Mouse (Mus musculus) spleen, adult 2 months (tissue): ENCODE measurements around the gene Acsl6.

Experiments used
- CTCF ChIP-seq: fragments of 200-500 bp; IDR thresholded peaks from 2 replicates; pipeline ENCODE4 v1.5.1; 2011; ENCODE audit warnings: mild to moderate bottlenecking, inconsistent platforms; ENCODE audit not compliant: insufficient read depth, insufficient read length, insufficient replicate concordance; ENCODE audit errors: extremely low read depth
- POLR2A ChIP-seq: fragments of 200-500 bp; IDR thresholded peaks from 2 replicates; pipeline ENCODE4 v1.6.1; 2011; ENCODE audit warnings: low read depth, low read length, inconsistent platforms

- TF ChIP-seq CTCF = peak; percentile 68; the same call in 1 of the 2 replicates
- no peak for TF ChIP-seq POLR2A
Measured at GRCm38 (mm10) chr11:54307139-54307816, 3.7 kb downstream of the Acsl6 start.
